ENCODE assay signal across 9 mouse cellular contexts in the genomic region with DNA sequence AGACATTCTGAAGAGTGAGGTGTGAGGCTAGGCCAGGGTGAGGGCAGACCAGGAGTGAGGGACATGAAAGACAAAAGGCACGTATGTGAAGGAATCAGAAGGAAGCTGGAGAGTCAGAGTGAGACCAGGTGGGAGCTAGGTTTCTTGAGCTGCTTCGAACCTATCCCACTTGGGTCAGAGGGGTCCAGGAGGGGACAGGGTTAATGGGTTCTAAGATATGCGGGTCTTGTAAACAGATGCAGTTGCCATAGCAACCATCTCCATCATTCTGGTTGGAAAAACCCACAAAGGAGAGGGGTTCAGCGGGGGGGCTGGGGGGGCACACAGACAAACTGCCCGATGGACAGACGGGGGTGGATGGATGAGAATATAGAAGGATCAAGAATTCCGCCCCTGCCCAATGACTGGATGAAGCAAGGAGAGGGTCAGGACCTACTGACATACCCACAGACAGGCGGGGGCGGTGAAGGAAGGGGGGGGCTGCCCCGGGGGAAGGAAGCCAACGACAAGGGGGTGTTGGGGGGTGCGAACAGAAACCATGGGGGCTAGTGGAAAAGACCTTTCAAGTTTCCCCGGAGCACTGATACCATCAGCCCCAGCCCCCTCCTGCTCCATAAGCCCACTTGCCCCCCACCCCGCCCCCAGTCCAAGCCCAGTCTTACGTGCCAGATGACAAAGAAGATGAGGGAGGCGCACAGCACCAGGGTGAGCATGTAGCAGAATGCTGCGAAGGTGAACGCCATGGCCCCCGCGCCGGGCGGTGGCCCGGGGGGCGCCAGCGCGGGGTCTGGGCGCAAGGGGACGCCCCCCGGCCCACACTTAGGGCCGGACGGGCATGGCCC. TPM values are rescaled to one million over a fixed set of nuclear protein-coding genes. Genes with fewer than 3 reads are reported as not detected.
DNase-seq lines count a peak whose midpoint lies in the region; ATAC-seq and TF ChIP-seq lines count a peak whose summit lies in the region.
"Had no signal": no experiment of that assay in that cellular context is flagged by ENCODE, and none has a peak within 500 bp of the region (broad histone marks: within the 10 kb centered on the region; RNA-seq: fewer than 3 reads in every experiment).

No protein-coding gene starts in this region.

- intact Hi-C loops in heart, postnatal 25 days (cut with DNase I) = no loop called here

- TF ChIP-seq CTCF in brain, embryonic 14.5 days (IDR thresholded peaks at IDR 0.05; ENCODE audit: borderline replicate concordance, extremely low read depth, insufficient read depth, insufficient read length) = no peak

- ATAC-seq in heart, embryonic 16.5 days (replicated peaks; ENCODE audit: extremely low read depth, insufficient read depth, low FRiP score) = peak; percentile 1; the same call in 1 of the 2 replicates
- peak; percentile 8 for ATAC-seq in hindbrain, embryonic 13.5 days (ENCODE audit: low FRiP score)
- ATAC-seq in midbrain, embryonic 15.5 days (replicated peaks) = peak; percentile 22

- no peak for DNase-seq in heart, postnatal 25 days (ENCODE audit: low spot score)
- DNase-seq in brain, embryonic 14.5 days (ENCODE audit: low read depth) = peak; percentile 77
- no peak for DNase-seq in left cerebral cortex, adult 18-20 months (ENCODE audit: low spot score in 2 of 2)
- no peak for DNase-seq in adrenal gland, adult (ENCODE audit: inconsistent age in 2 of 2, low spot score in 1 of 2)
- DNase-seq in adrenal gland, postnatal 36 days = no peak

- no peak for TF ChIP-seq POLR2A in brain, embryonic 14.5 days (IDR thresholded peaks at IDR 0.05; ENCODE audit: borderline replicate concordance, extremely low read depth, insufficient read depth, insufficient read length, poor library complexity, severe bottlenecking)

- H3K27me3 ChIP-seq in heart, embryonic 16.5 days (ENCODE audit: control insufficient read depth, insufficient read depth, low read length) = no peaks in the 10 kb centered on the region
- no peaks in the 10 kb centered on the region for H3K27me3 ChIP-seq in hindbrain, embryonic 13.5 days
- no peaks in the 10 kb centered on the region for H3K27me3 ChIP-seq in midbrain, embryonic 15.5 days (replicated peaks)

- peaks cover 23% of the 10 kb centered on the region for H3K4me1 ChIP-seq in heart, embryonic 16.5 days (ENCODE audit: control insufficient read depth, insufficient read depth, low read length)
- H3K4me1 ChIP-seq in hindbrain, embryonic 13.5 days (replicated peaks) = peaks cover 71% of the 10 kb centered on the region
- H3K4me1 ChIP-seq in midbrain, embryonic 15.5 days = peaks cover 63% of the 10 kb centered on the region

- no peaks in the 10 kb centered on the region for H3K9me3 ChIP-seq in heart, embryonic 16.5 days (replicated peaks; ENCODE audit: control insufficient read depth, low read length)
- H3K9me3 ChIP-seq in hindbrain, embryonic 13.5 days = no peaks in the 10 kb centered on the region
- H3K9me3 ChIP-seq in midbrain, embryonic 15.5 days = no peaks in the 10 kb centered on the region

- no peak overlapping the region for H3K27ac ChIP-seq in heart, embryonic 16.5 days (ENCODE audit: low read length)
- H3K27ac ChIP-seq in hindbrain, embryonic 13.5 days = peak overlapping the region; percentile 97
- H3K27ac ChIP-seq in midbrain, embryonic 15.5 days = peak overlapping the region; percentile 99
- H3K27ac ChIP-seq: macrophage had no signal

- peaks cover 21% of the 10 kb centered on the region for H3K36me3 ChIP-seq in heart, embryonic 16.5 days (ENCODE audit: control insufficient read depth, insufficient read depth)
- H3K36me3 ChIP-seq in hindbrain, embryonic 13.5 days = peaks cover 47% of the 10 kb centered on the region
- H3K36me3 ChIP-seq in midbrain, embryonic 15.5 days (replicated peaks) = peaks cover 12% of the 10 kb centered on the region; the same call in 1 of the 2 replicates

- peak overlapping the region; percentile 79 for H3K9ac ChIP-seq in heart, embryonic 16.5 days (ENCODE audit: low read length)
- peak overlapping the region; percentile 100 for H3K9ac ChIP-seq in hindbrain, embryonic 13.5 days
- H3K9ac ChIP-seq in midbrain, embryonic 15.5 days = peak overlapping the region; percentile 100

- peak overlapping the region; percentile 89 for H3K4me2 ChIP-seq in heart, embryonic 16.5 days (ENCODE audit: low read depth, low read length)
- H3K4me2 ChIP-seq in hindbrain, embryonic 13.5 days = peak overlapping the region; percentile 87
- peak overlapping the region; percentile 93 for H3K4me2 ChIP-seq in midbrain, embryonic 15.5 days

- peak overlapping the region; percentile 56 for H3K4me3 ChIP-seq in heart, embryonic 16.5 days (ENCODE audit: low read length)
- H3K4me3 ChIP-seq in hindbrain, embryonic 13.5 days = peak overlapping the region; percentile 93
- peak overlapping the region; percentile 96 for H3K4me3 ChIP-seq in midbrain, embryonic 15.5 days

- WGBS in heart, embryonic 16.5 days = 5% methylated on average over 30 of the region's 31 CpGs
- 1% methylated on average over 31 of the region's 31 CpGs for WGBS in hindbrain, embryonic 13.5 days
- WGBS in midbrain, embryonic 15.5 days = 2% methylated on average over 31 of the region's 31 CpGs

RNA-seq across cellular contexts. Expression of a gene that starts 0.6 kb away (rescaled TPM):
- polyA plus RNA-seq in heart, embryonic 16.5 days (2015; fragmentation: Nextera tagmentation; extraction: Ambion mirVana) = 2.3 and 2.8 TPM in 2 replicates
- under 1 TPM in 1 of 2 experiments, not detected in 1; 0.18 TPM for total RNA-seq in heart, postnatal 25 days (2021)
- 467 and 494 TPM in 2 replicates for polyA plus RNA-seq in brain, embryonic 14.5 days (2012; rRNA removed)
- 333 TPM in 2 replicates for polyA plus RNA-seq in hindbrain, embryonic 13.5 days (2015; fragmentation: Nextera tagmentation; extraction: Ambion mirVana)
- 480 and 492 TPM in 2 replicates for polyA plus RNA-seq in midbrain, embryonic 15.5 days (2015; fragmentation: Nextera tagmentation; extraction: Ambion mirVana)
- total RNA-seq in left cerebral cortex, adult 18-20 months (2021) = 100 to 1,000 TPM; 215 to 221 TPM
- total RNA-seq in adrenal gland, postnatal 36 days (2021) = 1 to 10 TPM; 1.2 to 1.4 TPM
- polyA plus RNA-seq: macrophage had no signal

RNA-seq across cellular contexts. Expression of a gene that starts 9.1 kb away (rescaled TPM):
- polyA plus RNA-seq in heart, embryonic 16.5 days (2015; fragmentation: Nextera tagmentation; extraction: Ambion mirVana) = 227 and 233 TPM in 2 replicates
- 100 to 1,000 TPM; 178 to 189 TPM for total RNA-seq in heart, postnatal 25 days (2021)
- polyA plus RNA-seq in brain, embryonic 14.5 days (2012; rRNA removed) = 195 and 205 TPM in 2 replicates
- 234 TPM in 2 replicates for polyA plus RNA-seq in hindbrain, embryonic 13.5 days (2015; fragmentation: Nextera tagmentation; extraction: Ambion mirVana)
- 216 and 233 TPM in 2 replicates for polyA plus RNA-seq in midbrain, embryonic 15.5 days (2015; fragmentation: Nextera tagmentation; extraction: Ambion mirVana)
- total RNA-seq in left cerebral cortex, adult 18-20 months (2021) = 100 to 1,000 TPM; 157 to 165 TPM
- 100 to 1,000 TPM; 165 to 190 TPM for total RNA-seq in adrenal gland, postnatal 36 days (2021)

RNA-seq across cellular contexts. Expression of a gene that starts 9.4 kb away (rescaled TPM):
- 94.1 and 98.6 TPM in 2 replicates for polyA plus RNA-seq in heart, embryonic 16.5 days (2015; fragmentation: Nextera tagmentation; extraction: Ambion mirVana)
- total RNA-seq in heart, postnatal 25 days (2021) = 10 to 100 TPM; 91.5 to 92.6 TPM
- polyA plus RNA-seq in brain, embryonic 14.5 days (2012; rRNA removed) = 62.8 and 63.2 TPM in 2 replicates
- polyA plus RNA-seq in hindbrain, embryonic 13.5 days (2015; fragmentation: Nextera tagmentation; extraction: Ambion mirVana) = 57.6 and 58.2 TPM in 2 replicates
- polyA plus RNA-seq in midbrain, embryonic 15.5 days (2015; fragmentation: Nextera tagmentation; extraction: Ambion mirVana) = 43.4 and 55.8 TPM in 2 replicates
- total RNA-seq in left cerebral cortex, adult 18-20 months (2021) = 10 to 100 TPM; 21.6 to 25.5 TPM
- total RNA-seq in adrenal gland, postnatal 36 days (2021) = 10 to 100 TPM; 70.6 to 73.8 TPM

RNA-seq across cellular contexts. Expression of a gene that starts 12.4 kb away (rescaled TPM):
- 3.2 and 4.6 TPM in 2 replicates for polyA plus RNA-seq in heart, embryonic 16.5 days (2015; fragmentation: Nextera tagmentation; extraction: Ambion mirVana)
- total RNA-seq in heart, postnatal 25 days (2021) = 1 to 10 TPM; 4.0 to 4.8 TPM
- polyA plus RNA-seq in brain, embryonic 14.5 days (2012; rRNA removed) = 6.8 and 10.7 TPM in 2 replicates
- polyA plus RNA-seq in hindbrain, embryonic 13.5 days (2015; fragmentation: Nextera tagmentation; extraction: Ambion mirVana) = 6.2 and 8.4 TPM in 2 replicates
- polyA plus RNA-seq in midbrain, embryonic 15.5 days (2015; fragmentation: Nextera tagmentation; extraction: Ambion mirVana) = 20.3 and 21.2 TPM in 2 replicates
- 100 to 1,000 TPM; 146 to 149 TPM for total RNA-seq in left cerebral cortex, adult 18-20 months (2021)
- total RNA-seq in adrenal gland, postnatal 36 days (2021) = 1 to 10 TPM; 1.7 TPM

RNA-seq across cellular contexts. Expression of a gene that starts 20.6 kb away (rescaled TPM):
- polyA plus RNA-seq in heart, embryonic 16.5 days (2015; fragmentation: Nextera tagmentation; extraction: Ambion mirVana) = 19.3 and 22.7 TPM in 2 replicates
- 10 to 100 TPM; 47.1 to 53.0 TPM for total RNA-seq in heart, postnatal 25 days (2021)
- 117 and 134 TPM in 2 replicates for polyA plus RNA-seq in brain, embryonic 14.5 days (2012; rRNA removed)
- 73.4 and 76.7 TPM in 2 replicates for polyA plus RNA-seq in hindbrain, embryonic 13.5 days (2015; fragmentation: Nextera tagmentation; extraction: Ambion mirVana)
- 76.8 and 78.4 TPM in 2 replicates for polyA plus RNA-seq in midbrain, embryonic 15.5 days (2015; fragmentation: Nextera tagmentation; extraction: Ambion mirVana)
- total RNA-seq in left cerebral cortex, adult 18-20 months (2021) = 100 to 1,000 TPM; 261 to 289 TPM
- total RNA-seq in adrenal gland, postnatal 36 days (2021) = 10 to 100 TPM; 44.3 to 48.4 TPM

Comparison
In these comparisons a context has a peak if more than half of its experiments do, and no peak if none do; other contexts are left out.
1. RNA of a gene that starts 0.6 kb away (polyA plus RNA-seq): 480 to 492 TPM in midbrain, embryonic 15.5 days, 467 to 494 TPM in brain, embryonic 14.5 days and 333 TPM in hindbrain, embryonic 13.5 days; 2.3 to 2.8 TPM in heart, embryonic 16.5 days; every median in the first group is over 10 times any median in the second.
2. Peak in every context shown above with its lines, with median percentiles within 50 percentile points of each other: ATAC-seq, H3K4me2 ChIP-seq, H3K4me3 ChIP-seq and H3K9ac ChIP-seq.